Mouse (Mus musculus) stomach, postnatal 0 days (tissue): ENCODE results near the gene Smad6.

Experiments used
- CTCF ChIP-seq: IDR thresholded peaks from 2 replicates; pipeline ENCODE4 v1.5.1; 2016; ENCODE audit warnings: antibody characterized with exemption, low read depth, mild to moderate bottlenecking, moderate library complexity
- EP300 ChIP-seq: optimal IDR thresholded peaks from 2 replicates; pipeline ENCODE3; 2016; ENCODE audit warnings: antibody characterized with exemption

DNA sequence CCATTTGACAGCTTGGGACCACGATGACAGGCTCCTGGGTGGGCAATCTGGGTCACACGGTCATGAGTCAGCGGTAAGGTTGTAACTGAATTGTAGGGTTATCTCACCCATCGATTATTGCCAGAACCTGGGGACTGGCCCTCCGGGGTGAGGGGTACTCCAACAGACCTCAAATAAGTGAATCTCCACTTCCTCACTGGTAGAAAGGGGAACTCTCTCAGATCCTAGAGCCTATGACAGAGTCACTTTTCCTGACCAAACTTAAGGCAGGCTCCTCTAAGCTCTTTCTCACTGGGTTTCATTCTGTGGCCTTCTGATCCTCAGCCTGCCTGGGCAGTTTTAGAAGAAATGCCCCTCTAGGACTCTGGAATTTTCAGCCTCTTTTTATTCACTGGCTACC is 88.8 kb downstream of the Smad6 start:
- TF ChIP-seq CTCF = no peak
- no peak for TF ChIP-seq EP300
